Mouse (Mus musculus): ENCODE measurements around the gene Wars2.

Gene Wars2

GRCm38 (mm10) chr3:99140940-99141854, at the start of gene Wars2:
TSS of gene Wars2 (plus strand) at chr3:99141068.
- peak; percentile 96 for DNase-seq (ENCODE audit: low read depth, low spot score)
- Histone ChIP-seq H3K27me3 (ENCODE audit: control insufficient read depth, insufficient read depth, low read length, poor library complexity, severe bottlenecking) (no peaks in the 10 kb centered on the region), H3K36me3 (ENCODE audit: control insufficient read depth, insufficient read depth, low read length, poor library complexity, severe bottlenecking) (no peaks in the 10 kb centered on the region)

GRCm38 (mm10) chr3:99096816-99097215, 44.1 kb upstream of the Wars2 start:
- Histone ChIP-seq H3K27me3 (ENCODE audit: control insufficient read depth, insufficient read depth, low read length, poor library complexity, severe bottlenecking) (no peaks in the 10 kb centered on the region), H3K36me3 (ENCODE audit: control insufficient read depth, insufficient read depth, low read length, poor library complexity, severe bottlenecking) (no peaks in the 10 kb centered on the region)
- DNase-seq (ENCODE audit: low read depth, low spot score), result no peak

DNA sequence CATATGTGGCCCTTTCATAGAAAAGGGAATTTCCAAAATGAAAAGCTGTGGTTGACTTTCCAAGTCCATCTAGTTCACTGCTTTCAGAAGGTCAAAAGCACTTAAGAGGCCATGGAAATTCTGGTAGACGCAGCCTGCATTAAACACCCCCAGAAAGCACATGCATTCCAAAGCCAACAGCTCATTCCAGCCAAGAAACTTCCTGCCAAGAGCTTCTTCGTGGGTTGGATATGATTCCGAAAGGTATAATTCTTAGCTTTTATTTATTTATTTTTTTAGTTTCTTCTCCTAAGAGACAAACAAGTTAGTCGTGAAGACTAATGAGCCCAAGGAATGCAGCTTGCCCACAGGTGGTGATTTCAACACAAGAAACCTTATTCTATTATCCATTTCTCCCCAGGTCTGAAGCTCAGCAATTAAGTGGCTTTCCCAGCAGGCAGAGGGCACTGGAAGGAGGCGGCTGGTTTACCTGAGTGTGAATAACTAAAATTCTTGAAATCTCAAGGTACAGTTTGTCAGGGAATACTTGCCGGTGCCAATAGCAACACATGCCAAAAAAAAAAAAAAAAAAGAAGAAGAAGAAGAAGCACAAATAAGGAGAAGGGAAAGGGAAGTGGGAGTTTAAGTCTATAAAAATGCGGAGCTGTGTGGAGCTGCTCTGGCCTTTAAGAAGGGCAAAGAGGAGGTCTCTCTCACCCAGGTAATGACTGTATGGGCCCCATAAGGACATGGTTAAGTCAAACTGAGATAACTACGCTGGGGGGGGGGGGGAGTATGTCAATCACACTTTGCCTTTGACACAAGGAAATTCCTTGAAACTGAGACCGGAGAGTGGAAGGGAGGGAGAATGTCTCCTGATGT, 30.3 kb upstream of the Wars2 start:
- Histone ChIP-seq H3K36me3 (ENCODE audit: control insufficient read depth, insufficient read depth, low read length, poor library complexity, severe bottlenecking) (no peaks in the 10 kb centered on the region), H3K27me3 (ENCODE audit: control insufficient read depth, insufficient read depth, low read length, poor library complexity, severe bottlenecking) (no peaks in the 10 kb centered on the region)
- DNase-seq (ENCODE audit: low read depth, low spot score), result no peak

DNA sequence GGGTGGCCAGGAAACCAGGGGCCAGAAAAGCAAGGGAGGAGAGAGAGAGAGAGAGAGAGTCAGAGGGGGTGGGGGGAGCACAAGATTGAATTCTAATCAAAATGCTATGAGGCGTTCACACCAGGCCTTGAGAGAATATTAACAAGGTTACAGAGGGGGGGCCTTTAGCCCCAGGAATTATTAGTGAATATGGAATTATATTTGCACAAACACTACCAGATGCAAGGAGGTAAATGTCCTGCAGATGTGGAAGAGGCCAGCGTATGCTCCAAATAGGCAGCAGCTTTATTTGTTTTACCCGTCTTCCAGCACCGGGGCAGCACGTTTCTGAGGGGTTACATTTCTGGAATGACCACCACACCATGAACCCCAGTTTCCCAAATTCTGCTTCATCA, 29.7 kb upstream of the Wars2 start:
- no peaks in the 10 kb centered on the region for H3K36me3 ChIP-seq (ENCODE audit: control insufficient read depth, insufficient read depth, low read length, poor library complexity, severe bottlenecking)
- H3K27me3 ChIP-seq (ENCODE audit: control insufficient read depth, insufficient read depth, low read length, poor library complexity, severe bottlenecking), result no peaks in the 10 kb centered on the region
- no peak for DNase-seq (ENCODE audit: low read depth, low spot score)

GRCm38 (mm10) chr3:99113266-99113837, 27.5 kb upstream of the Wars2 start:
- no peak for DNase-seq (ENCODE audit: low read depth, low spot score)
- Histone ChIP-seq H3K27me3 (ENCODE audit: control insufficient read depth, insufficient read depth, low read length, poor library complexity, severe bottlenecking) (no peaks in the 10 kb centered on the region), H3K36me3 (ENCODE audit: control insufficient read depth, insufficient read depth, low read length, poor library complexity, severe bottlenecking) (no peaks in the 10 kb centered on the region)

DNA sequence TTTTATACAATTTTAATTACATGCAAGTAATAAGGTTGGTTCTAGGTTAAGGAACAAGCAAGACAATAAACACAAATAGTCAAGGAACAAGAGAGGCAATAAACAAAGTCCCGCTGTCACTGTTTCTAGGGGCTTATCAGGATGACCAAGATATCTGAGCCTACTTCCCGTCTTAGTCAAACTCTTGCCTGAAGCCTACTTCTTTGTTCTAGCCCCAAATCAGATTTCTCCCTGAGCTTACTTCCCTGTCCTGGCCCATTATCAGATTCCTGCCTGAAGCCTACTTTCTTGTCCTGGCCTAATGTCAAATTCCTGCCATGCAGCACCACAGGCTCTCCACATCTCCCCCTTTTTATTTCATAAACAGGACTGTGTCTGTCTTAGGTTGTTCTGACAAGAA, 19.9 kb upstream of the Wars2 start:
- no peak for DNase-seq (ENCODE audit: low read depth, low spot score)
- Histone ChIP-seq H3K27me3 (ENCODE audit: control insufficient read depth, insufficient read depth, low read length, poor library complexity, severe bottlenecking) (no peaks in the 10 kb centered on the region), H3K36me3 (ENCODE audit: control insufficient read depth, insufficient read depth, low read length, poor library complexity, severe bottlenecking) (no peaks in the 10 kb centered on the region)

DNA sequence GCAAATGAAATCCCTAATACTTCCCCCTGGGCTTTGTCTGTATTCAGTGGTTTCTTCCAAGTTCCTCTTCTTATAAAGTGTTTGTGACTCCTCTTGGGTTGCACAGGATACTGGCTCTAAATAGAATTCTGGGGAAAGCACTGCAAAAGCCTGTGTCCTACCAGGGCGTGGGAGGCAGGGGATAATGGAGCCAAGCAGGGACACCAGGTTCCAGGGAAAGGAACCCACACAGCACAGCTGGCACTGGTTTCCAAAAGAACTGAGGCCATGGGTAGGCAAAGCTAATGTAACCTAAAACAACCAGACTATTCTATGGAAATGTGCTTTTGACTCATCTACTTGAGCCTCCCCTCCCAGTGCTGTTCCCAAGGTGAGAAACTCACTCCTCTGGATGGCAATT, 10.3 kb upstream of the Wars2 start:
- Histone ChIP-seq H3K27me3 (ENCODE audit: control insufficient read depth, insufficient read depth, low read length, poor library complexity, severe bottlenecking) (no peaks in the 10 kb centered on the region), H3K36me3 (ENCODE audit: control insufficient read depth, insufficient read depth, low read length, poor library complexity, severe bottlenecking) (no peaks in the 10 kb centered on the region)
- no peak for DNase-seq (ENCODE audit: low read depth, low spot score)

- Histone ChIP-seq H3K36me3 (ENCODE audit: control insufficient read depth, insufficient read depth, low read length, poor library complexity, severe bottlenecking) (no peaks in the 10 kb centered on the region), H3K27me3 (ENCODE audit: control insufficient read depth, insufficient read depth, low read length, poor library complexity, severe bottlenecking) (no peaks in the 10 kb centered on the region)
- no peak for DNase-seq (ENCODE audit: low read depth, low spot score)
These were observed 8.9 kb upstream of the Wars2 start for GRCm38 (mm10) chr3:99131973-99132372.

GRCm38 (mm10) chr3:99133913-99134312, 7.0 kb upstream of the Wars2 start:
- Histone ChIP-seq H3K27me3 (ENCODE audit: control insufficient read depth, insufficient read depth, low read length, poor library complexity, severe bottlenecking) (no peaks in the 10 kb centered on the region), H3K36me3 (ENCODE audit: control insufficient read depth, insufficient read depth, low read length, poor library complexity, severe bottlenecking) (no peaks in the 10 kb centered on the region)
- no peak for DNase-seq (ENCODE audit: low read depth, low spot score)

DNA sequence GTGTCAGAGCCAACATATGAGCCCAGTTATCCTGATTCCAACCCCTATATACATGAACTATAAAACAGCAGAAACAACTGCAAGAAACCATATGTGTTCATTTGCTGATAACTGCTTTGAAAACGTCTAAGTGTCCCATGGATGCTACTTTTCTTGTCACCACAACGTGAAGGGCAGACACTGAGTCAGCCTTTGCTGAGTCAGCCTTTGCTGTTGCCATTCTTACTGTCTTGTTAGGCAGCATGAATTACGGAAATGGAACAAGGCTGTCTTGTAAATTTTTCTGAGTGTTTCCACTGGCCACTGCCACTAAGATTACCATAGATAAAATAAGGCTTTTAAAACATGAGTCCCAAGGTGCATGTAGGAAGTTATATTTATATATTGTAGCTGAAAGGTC, 7.0 kb downstream of the Wars2 start:
- Histone ChIP-seq H3K36me3 (ENCODE audit: control insufficient read depth, insufficient read depth, low read length, poor library complexity, severe bottlenecking) (no peaks in the 10 kb centered on the region), H3K27me3 (ENCODE audit: control insufficient read depth, insufficient read depth, low read length, poor library complexity, severe bottlenecking) (no peaks in the 10 kb centered on the region)
- DNase-seq (ENCODE audit: low read depth, low spot score), result no peak

GRCm38 (mm10) chr3:99149035-99149434, 8.2 kb downstream of the Wars2 start:
- DNase-seq (ENCODE audit: low read depth, low spot score), result no peak
- no peaks in the 10 kb centered on the region for H3K27me3 ChIP-seq (ENCODE audit: control insufficient read depth, insufficient read depth, low read length, poor library complexity, severe bottlenecking)
- H3K36me3 ChIP-seq (ENCODE audit: control insufficient read depth, insufficient read depth, low read length, poor library complexity, severe bottlenecking), result no peaks in the 10 kb centered on the region

- no peak for DNase-seq (ENCODE audit: low read depth, low spot score)
- H3K36me3 ChIP-seq (ENCODE audit: control insufficient read depth, insufficient read depth, low read length, poor library complexity, severe bottlenecking), result no peaks in the 10 kb centered on the region
- H3K27me3 ChIP-seq (ENCODE audit: control insufficient read depth, insufficient read depth, low read length, poor library complexity, severe bottlenecking), result no peaks in the 10 kb centered on the region
These were observed 15.4 kb downstream of the Wars2 start for GRCm38 (mm10) chr3:99156286-99156685.

DNA sequence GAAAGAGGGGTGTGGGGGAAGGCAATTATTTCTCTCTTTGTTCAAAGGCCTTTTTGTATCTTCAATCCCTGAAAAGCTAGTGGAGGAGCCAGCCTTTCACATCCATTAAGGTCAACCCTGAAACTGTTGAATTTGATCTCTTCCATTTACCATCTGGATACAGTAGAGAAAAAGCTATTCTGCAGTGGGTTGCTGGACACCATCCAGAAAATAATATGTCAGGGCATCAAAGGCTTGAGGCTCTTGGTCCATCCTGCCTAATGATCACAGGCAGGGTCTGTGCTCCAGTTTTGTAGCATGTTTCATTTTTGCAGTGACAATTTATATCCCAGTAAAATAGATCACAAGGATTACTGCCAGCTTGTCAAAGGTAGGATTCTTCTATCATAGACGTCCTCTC, 16.1 kb downstream of the Wars2 start:
- Histone ChIP-seq H3K36me3 (ENCODE audit: control insufficient read depth, insufficient read depth, low read length, poor library complexity, severe bottlenecking) (no peaks in the 10 kb centered on the region), H3K27me3 (ENCODE audit: control insufficient read depth, insufficient read depth, low read length, poor library complexity, severe bottlenecking) (no peaks in the 10 kb centered on the region)
- no peak for DNase-seq (ENCODE audit: low read depth, low spot score)

DNA sequence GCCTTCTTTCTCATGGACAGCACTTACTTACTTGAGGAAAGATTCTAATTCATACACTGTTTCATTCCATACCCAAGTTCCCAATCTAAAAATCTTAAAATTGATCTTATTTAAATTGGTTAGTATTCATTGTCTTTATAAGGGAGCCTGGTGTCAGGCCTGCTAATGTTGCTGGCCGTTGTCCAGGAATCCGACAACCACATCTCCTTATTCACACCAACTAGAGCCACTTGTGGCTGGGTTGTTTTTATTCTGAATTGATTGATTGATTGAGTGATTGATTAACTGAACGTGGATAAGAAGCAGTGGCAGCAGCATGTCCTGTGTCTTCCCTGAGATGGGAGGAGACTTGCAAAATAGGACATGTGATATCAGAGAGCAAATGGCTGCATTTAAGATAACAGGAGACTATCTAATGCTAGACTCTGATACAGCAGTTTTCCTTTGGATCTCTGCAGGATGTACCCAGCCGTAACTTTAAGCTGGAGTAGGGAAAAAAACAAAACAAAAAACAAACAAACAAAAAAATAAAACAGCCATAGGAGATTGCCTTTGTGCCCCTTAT, 16.7 kb downstream of the Wars2 start:
- H3K27me3 ChIP-seq (ENCODE audit: control insufficient read depth, insufficient read depth, low read length, poor library complexity, severe bottlenecking), result no peaks in the 10 kb centered on the region
- H3K36me3 ChIP-seq (ENCODE audit: control insufficient read depth, insufficient read depth, low read length, poor library complexity, severe bottlenecking), result no peaks in the 10 kb centered on the region
- DNase-seq (ENCODE audit: low read depth, low spot score), result no peak

- no peaks in the 10 kb centered on the region for H3K36me3 ChIP-seq (ENCODE audit: control insufficient read depth, insufficient read depth, low read length, poor library complexity, severe bottlenecking)
- DNase-seq (ENCODE audit: low read depth, low spot score), result no peak
- H3K27me3 ChIP-seq (ENCODE audit: control insufficient read depth, insufficient read depth, low read length, poor library complexity, severe bottlenecking), result no peaks in the 10 kb centered on the region
These were observed 19.1 kb downstream of the Wars2 start for GRCm38 (mm10) chr3:99160016-99160415.
